Mouse (Mus musculus) kidney, adult 10 weeks (tissue): Measurements from ENCODE around the gene Ugt3a1. TPM values are rescaled to one million over a fixed set of nuclear protein-coding genes. Genes with fewer than 3 reads are reported as not detected.

Source experiments
- polyA plus RNA-seq: library from polyadenylated mRNA; stranded (reverse); fragments of 350-450 nt; fragmentation: Illumina TruSeq; extraction: RNeasy Lipid Tissue Mini Kit (QIAGEN cat#74804); gene quantifications from one replicate; pipeline ENCODE4 v1.2.3, GENCODE M21; 2014; ENCODE audit warnings: low read depth, low replicate concordance

Gene Ugt3a1
- 1,055 TPM for polyA plus RNA-seq

GRCm38 (mm10) chr15:9276838-9277295 is at the start of gene Ugt3a1:
Ugt3a1 (plus strand) TSS chr15:9276888.

GRCm38 (mm10) chr15:9335341-9335740 is 58.7 kb downstream of the Ugt3a1 start, which contains the start of gene Ugt3a2:
Ugt3a2 (plus strand) TSS chr15:9335550.

Other genes with a start within 250 kb of the Ugt3a1 start
- gene Nadk2, start 205.6 kb upstream of the Ugt3a1 start, polyA plus RNA-seq, result 175 TPM
- gene Lmbrd2, start 136.3 kb upstream of the Ugt3a1 start, polyA plus RNA-seq, result 191 TPM
- gene Skp2, start 121.5 kb upstream of the Ugt3a1 start, polyA plus RNA-seq, result 3.2 TPM
- gene Ugt3a2, start 58.7 kb downstream of the Ugt3a1 start, polyA plus RNA-seq, result 2,137 TPM
- 2.1 TPM for gene Capsl, start 159.1 kb downstream of the Ugt3a1 start, polyA plus RNA-seq